Mouse (Mus musculus) embryonic facial prominence, embryonic 14.5 days (tissue): ENCODE measurements at regions not wholly inside any gene's neighbourhood (a gene's known extent, or its start where the extent isn't known, plus 50 kb on each side); places are given as distances from the start of the nearest gene placed in this dataset.

Source experiments
- ATAC-seq: fragments of 200-750 bp; cut with Nextera tagmentation; 2 replicates; pipeline ENCODE4 v1.8.0; 2017; ENCODE audit warnings: low read depth, moderate number of reproducible peaks, moderate TSS enrichment
- DNase-seq: peaks from one replicate; pipeline ENCODE4 v3.0.0-alpha.2; 2015; ENCODE audit warnings: low spot score
- H3K27ac ChIP-seq: fragments of 300-500 bp; sonication (generic); replicated peaks from 2 replicates; pipeline ENCODE4 v1.5.1; 2014; ENCODE audit warnings: low read depth, mild to moderate bottlenecking, low read length, moderate library complexity
- H3K27me3 ChIP-seq: fragments of 300-500 bp; sonication (generic); replicated peaks from 2 replicates; pipeline ENCODE4 v1.6.1; 2014; ENCODE audit warnings: low read length; ENCODE audit not compliant: control insufficient read depth, insufficient read depth
- H3K36me3 ChIP-seq: fragments of 300-500 bp; sonication (generic); 2 replicates; pipeline ENCODE4 v1.6.1; 2014; ENCODE audit warnings: low read length, mixed read lengths; ENCODE audit not compliant: control insufficient read depth, insufficient read depth
- H3K4me1 ChIP-seq: fragments of 300-500 bp; sonication (generic); 2 replicates; pipeline ENCODE4 v1.6.1; 2014; ENCODE audit warnings: antibody characterized with exemption, low read length; ENCODE audit not compliant: control insufficient read depth, insufficient read depth
- H3K4me2 ChIP-seq: fragments of 300-500 bp; sonication (generic); 2 replicates; pipeline ENCODE4 v1.6.1; 2014; ENCODE audit warnings: low read depth, mild to moderate bottlenecking, low read length, moderate library complexity, mixed read lengths
- H3K4me3 ChIP-seq: fragments of 300-500 bp; sonication (generic); 2 replicates; pipeline ENCODE4 v1.5.1; 2014; ENCODE audit warnings: low read depth, mild to moderate bottlenecking, low read length
- H3K9ac ChIP-seq: fragments of 300-500 bp; sonication (generic); 2 replicates; pipeline ENCODE4 v1.6.1; 2014; ENCODE audit warnings: low read depth, mild to moderate bottlenecking, low read length, moderate library complexity, mixed read lengths
- H3K9me3 ChIP-seq: fragments of 300-500 bp; sonication (generic); 2 replicates; pipeline ENCODE4 v1.6.1; 2016; ENCODE audit warnings: low read length; ENCODE audit not compliant: control insufficient read depth
- WGBS: fragments of 180-500 bp; shearing (Covaris S2); extraction: QIAGEN DNeasy Blood & Tissue Kit; methylation state at CpG from one replicate; pipeline ENCODE4 v1.1.7; 2014; 5-methylcytosine and 5-hydroxymethylcytosine counted together

DNA sequence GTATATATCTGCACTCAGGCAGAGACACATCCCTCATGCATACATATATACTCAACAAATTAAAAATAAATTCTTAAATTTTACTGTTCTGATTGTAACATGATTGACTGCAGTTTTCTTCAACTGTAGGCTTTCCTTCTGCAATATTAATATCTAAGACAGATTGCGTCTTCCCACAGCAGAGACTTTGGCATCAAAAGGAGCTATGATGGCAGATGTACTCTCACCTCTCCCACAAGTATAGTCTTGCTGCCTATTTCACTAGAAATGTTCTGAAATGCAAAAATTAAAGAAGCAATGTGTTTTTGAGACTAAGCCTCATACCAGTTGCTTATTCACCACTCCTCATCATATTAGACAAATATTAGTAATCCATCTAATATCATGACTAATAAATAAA lies 356.5 kb downstream of the Dnah5 start:
- Histone ChIP-seq H3K36me3 (no peaks in the 10 kb centered on the region), H3K9ac (no peak overlapping the region), H3K4me3 (no peak overlapping the region), H3K4me2 (no peak overlapping the region), H3K27me3 (no peaks in the 10 kb centered on the region), H3K9me3 (no peaks in the 10 kb centered on the region), H3K27ac (no peak overlapping the region), H3K4me1 (no peaks in the 10 kb centered on the region)
- ATAC-seq (no peak), DNase-seq (no peak)
- 94% methylated on average over 1 of the region's 1 CpGs for WGBS

- H3K4me3 ChIP-seq, result no peak overlapping the region
- no peaks in the 10 kb centered on the region for H3K4me1 ChIP-seq
- H3K27ac ChIP-seq, result no peak overlapping the region
- H3K9ac ChIP-seq, result no peak overlapping the region
- H3K9me3 ChIP-seq, result no peaks in the 10 kb centered on the region
- H3K4me2 ChIP-seq, result no peak overlapping the region
- no peaks in the 10 kb centered on the region for H3K27me3 ChIP-seq
- DNase-seq (no peak), ATAC-seq (no peak)
- H3K36me3 ChIP-seq, result no peaks in the 10 kb centered on the region
Measured at GRCm38 (mm10) chr15:28595294-28595693, 391.7 kb downstream of the Dnah5 start.

DNA sequence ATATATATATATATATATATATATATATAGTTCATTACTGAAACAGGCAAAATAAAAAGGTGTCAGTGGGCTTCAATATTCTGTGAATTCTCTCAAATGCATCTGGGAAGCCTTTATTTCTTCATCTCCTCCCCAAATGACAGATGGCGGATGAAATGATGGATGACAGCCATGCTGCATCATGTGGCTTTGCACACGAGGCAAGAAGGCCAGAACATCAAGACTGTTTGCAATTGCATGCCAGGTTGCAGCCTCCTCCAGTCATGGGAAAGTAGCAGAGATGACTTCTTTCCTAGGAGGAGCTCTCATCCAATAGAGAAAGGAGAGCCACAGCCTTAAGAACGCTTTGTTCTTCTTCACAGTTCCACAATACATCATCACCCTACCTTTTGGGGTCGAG lies 392.2 kb downstream of the Dnah5 start:
- H3K9me3 ChIP-seq, result no peaks in the 10 kb centered on the region
- no peak overlapping the region for H3K4me3 ChIP-seq
- H3K36me3 ChIP-seq, result no peaks in the 10 kb centered on the region
- DNase-seq (no peak), ATAC-seq (no peak)
- no peaks in the 10 kb centered on the region for H3K4me1 ChIP-seq
- H3K4me2 ChIP-seq, result no peak overlapping the region
- no peaks in the 10 kb centered on the region for H3K27me3 ChIP-seq
- no peak overlapping the region for H3K27ac ChIP-seq
- 61% methylated on average over 4 of the region's 4 CpGs for WGBS
- no peak overlapping the region for H3K9ac ChIP-seq

DNA sequence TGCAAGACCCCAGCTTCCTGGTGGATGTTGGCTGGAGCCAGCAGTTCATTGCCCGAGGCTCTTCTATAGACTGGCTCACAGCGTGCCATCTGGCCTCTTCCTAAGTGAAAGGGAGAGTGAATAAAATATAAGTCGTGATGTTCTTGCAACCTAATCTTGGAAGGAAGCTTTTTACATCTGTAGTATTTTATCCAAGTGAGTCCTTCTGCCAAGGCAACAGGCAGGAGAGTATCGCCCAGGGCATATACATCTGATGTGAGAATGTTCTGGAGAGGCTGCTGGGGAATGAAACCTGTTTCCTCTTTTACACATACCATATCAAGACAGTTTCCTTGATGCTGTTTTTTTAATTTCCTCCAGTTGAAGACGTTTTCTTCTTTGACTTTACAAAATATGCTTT lies 396.6 kb downstream of the Dnah5 start:
- Histone ChIP-seq H3K27ac (no peak overlapping the region), H3K9ac (no peak overlapping the region), H3K4me1 (no peaks in the 10 kb centered on the region), H3K9me3 (no peaks in the 10 kb centered on the region), H3K36me3 (no peaks in the 10 kb centered on the region), H3K4me2 (no peak overlapping the region), H3K27me3 (no peaks in the 10 kb centered on the region), H3K4me3 (no peak overlapping the region)
- WGBS, result 54% methylated on average over 5 of the region's 5 CpGs
- no peak for DNase-seq
- no peak for ATAC-seq

DNA sequence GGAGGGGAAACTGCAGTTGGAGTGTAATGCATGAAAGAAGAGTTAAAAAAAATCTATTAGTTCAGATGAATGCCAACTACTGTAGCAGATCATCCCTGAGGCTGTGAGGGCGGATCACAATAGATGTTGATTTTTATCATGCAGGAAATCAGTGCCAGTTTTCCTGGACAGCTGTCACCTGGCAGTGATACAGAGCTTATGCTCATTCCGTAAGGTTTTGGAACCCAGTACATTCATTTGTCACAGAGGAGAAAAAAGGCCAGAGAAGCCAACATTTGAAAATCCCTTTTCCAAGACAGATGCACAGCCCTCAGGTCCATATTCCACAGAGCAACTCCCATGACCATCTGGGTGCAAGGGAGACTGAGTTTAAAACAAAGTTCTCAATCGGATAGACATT lies 412.1 kb downstream of the Dnah5 start:
- ATAC-seq (no peak), DNase-seq (no peak)
- Histone ChIP-seq H3K27me3 (no peaks in the 10 kb centered on the region), H3K27ac (no peak overlapping the region), H3K4me3 (no peak overlapping the region), H3K4me1 (no peaks in the 10 kb centered on the region), H3K4me2 (no peak overlapping the region), H3K9ac (no peak overlapping the region), H3K36me3 (no peaks in the 10 kb centered on the region), H3K9me3 (no peaks in the 10 kb centered on the region)
- 65% methylated on average over 3 of the region's 3 CpGs for WGBS

- Histone ChIP-seq H3K4me3 (no peak overlapping the region), H3K4me2 (no peak overlapping the region), H3K27ac (no peak overlapping the region), H3K36me3 (no peaks in the 10 kb centered on the region), H3K27me3 (no peaks in the 10 kb centered on the region), H3K4me1 (no peaks in the 10 kb centered on the region), H3K9ac (no peak overlapping the region), H3K9me3 (no peaks in the 10 kb centered on the region)
- no peak for DNase-seq
- 33% methylated on average over 3 of the region's 3 CpGs for WGBS
- no peak for ATAC-seq
Measured at GRCm38 (mm10) chr15:28640349-28640748, 436.8 kb downstream of the Dnah5 start.

- Histone ChIP-seq H3K27ac (no peak overlapping the region), H3K9me3 (no peaks in the 10 kb centered on the region), H3K4me2 (no peak overlapping the region), H3K4me3 (no peak overlapping the region), H3K27me3 (no peaks in the 10 kb centered on the region), H3K9ac (no peak overlapping the region), H3K36me3 (no peaks in the 10 kb centered on the region), H3K4me1 (no peaks in the 10 kb centered on the region)
- ATAC-seq (no peak), DNase-seq (no peak)
- 10% methylated on average over 1 of the region's 1 CpGs for WGBS
Measured at GRCm38 (mm10) chr15:28645122-28645521, 441.6 kb downstream of the Dnah5 start.

DNA sequence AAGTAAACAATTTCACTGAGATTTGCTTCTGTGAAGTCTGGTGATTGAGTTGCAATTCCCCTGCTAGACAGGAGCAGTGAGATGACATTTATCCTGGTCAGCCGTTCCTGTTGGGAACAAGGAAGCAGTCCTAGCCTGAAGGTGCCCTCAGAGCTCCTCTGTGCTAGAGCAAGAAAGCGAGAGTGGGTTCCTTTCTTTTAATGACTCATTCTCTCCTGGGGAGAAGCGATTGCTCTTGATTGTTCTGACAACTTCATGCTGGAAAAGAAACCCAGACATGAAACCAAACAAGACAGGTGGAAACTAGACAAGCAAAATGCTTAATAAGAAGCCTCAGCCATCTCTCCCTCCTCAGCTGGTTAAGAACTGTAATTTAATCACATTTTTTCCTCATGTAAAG lies 450.4 kb downstream of the Dnah5 start:
- Histone ChIP-seq H3K4me1 (no peaks in the 10 kb centered on the region), H3K4me2 (no peak overlapping the region), H3K4me3 (no peak overlapping the region), H3K9ac (no peak overlapping the region), H3K36me3 (no peaks in the 10 kb centered on the region), H3K27ac (no peak overlapping the region), H3K9me3 (no peaks in the 10 kb centered on the region), H3K27me3 (no peaks in the 10 kb centered on the region)
- ATAC-seq, result no peak
- DNase-seq, result no peak
- 60% methylated on average over 3 of the region's 3 CpGs for WGBS

DNA sequence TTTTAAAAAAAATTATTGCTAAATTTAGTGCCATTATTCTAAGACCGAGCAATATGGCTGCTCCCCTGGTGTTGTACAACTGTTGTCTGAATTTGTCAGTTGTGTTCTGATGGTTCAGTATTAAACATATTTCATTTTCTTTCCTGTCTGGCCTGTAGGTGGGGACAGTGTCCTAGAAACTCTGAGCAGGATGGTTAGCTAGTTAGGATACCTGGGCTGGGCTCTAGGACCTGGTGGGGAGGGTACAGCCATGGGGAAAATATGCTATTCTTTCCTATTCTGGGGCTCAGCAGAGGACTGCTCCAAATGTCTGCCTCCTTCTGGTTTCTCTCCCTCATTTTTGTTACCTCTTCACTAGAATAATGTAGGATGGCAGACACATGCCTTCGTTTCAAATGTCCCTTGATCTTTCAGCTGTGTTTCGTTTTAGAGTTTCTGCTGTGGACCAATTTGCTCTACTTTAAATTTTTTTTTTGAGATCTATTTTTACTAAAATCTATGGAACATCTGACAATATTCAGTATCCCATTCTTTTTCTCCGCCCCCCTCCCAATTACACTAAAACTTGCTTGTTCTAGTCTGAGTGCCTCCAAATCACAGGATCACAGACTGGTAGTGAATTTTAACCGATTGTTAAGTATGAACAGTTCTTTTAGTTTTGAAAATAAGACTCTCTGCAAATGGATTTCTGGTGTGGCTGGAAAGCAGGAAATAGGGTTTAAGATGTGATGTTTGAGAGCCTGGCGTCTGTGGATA lies 460.5 kb downstream of the Dnah5 start:
- H3K4me1 ChIP-seq, result no peaks in the 10 kb centered on the region
- H3K27ac ChIP-seq, result no peak overlapping the region
- no peaks in the 10 kb centered on the region for H3K36me3 ChIP-seq
- H3K4me2 ChIP-seq, result no peak overlapping the region
- H3K9ac ChIP-seq, result no peak overlapping the region
- no peak overlapping the region for H3K4me3 ChIP-seq
- DNase-seq (no peak), ATAC-seq (0 out of 2 replicates have a peak, but pooled peaks have one; percentile 33)
- WGBS, result 64% methylated on average over 6 of the region's 6 CpGs
- no peaks in the 10 kb centered on the region for H3K27me3 ChIP-seq
- no peaks in the 10 kb centered on the region for H3K9me3 ChIP-seq
